Mouse (Mus musculus) kidney, postnatal 0 days (tissue): Measurements from ENCODE around the gene Olfr641. TPM values are rescaled to one million over a fixed set of nuclear protein-coding genes. Genes with fewer than 3 reads are reported as not detected.

Source experiments
- ATAC-seq: fragments of 200-750 bp; cut with Nextera tagmentation; replicated peaks from 2 replicates; pipeline ENCODE4 v1.8.0; 2017; ENCODE audit warnings: low read depth, moderate number of reproducible peaks, moderate TSS enrichment, moderate library complexity; ENCODE audit not compliant: low FRiP score
- DNase-seq: peaks from one replicate; pipeline ENCODE4 v3.0.0-alpha.2; 2016; ENCODE audit warnings: low spot score
- H3K27ac ChIP-seq: fragments of 300-500 bp; sonication (generic); 2 replicates; pipeline ENCODE4 v1.5.1; 2014; ENCODE audit warnings: mild to moderate bottlenecking
- H3K27me3 ChIP-seq: fragments of 300-500 bp; sonication (generic); 2 replicates; pipeline ENCODE4 v1.6.1; 2014; ENCODE audit warnings: low read length, mixed read lengths; ENCODE audit not compliant: insufficient read depth
- H3K36me3 ChIP-seq: fragments of 300-500 bp; sonication (generic); 2 replicates; pipeline ENCODE4 v1.6.1; 2014; ENCODE audit warnings: low read length, mixed read lengths; ENCODE audit not compliant: insufficient read depth
- H3K4me1 ChIP-seq: fragments of 300-500 bp; sonication (generic); replicated peaks from 2 replicates; pipeline ENCODE4 v1.6.1; 2014; ENCODE audit warnings: antibody characterized with exemption, low read length, mixed read lengths; ENCODE audit not compliant: insufficient read depth
- H3K4me2 ChIP-seq: fragments of 300-500 bp; sonication (generic); 2 replicates; pipeline ENCODE4 v1.6.1; 2014; ENCODE audit warnings: mild to moderate bottlenecking, low read length, moderate library complexity, mixed read lengths
- H3K4me3 ChIP-seq: fragments of 300-500 bp; sonication (generic); replicated peaks from 2 replicates; pipeline ENCODE4 v1.5.1; 2014; ENCODE audit warnings: low read depth, low read length
- H3K9ac ChIP-seq: fragments of 300-500 bp; sonication (generic); 2 replicates; pipeline ENCODE4 v1.6.1; 2014; ENCODE audit warnings: low read depth, low read length
- H3K9me3 ChIP-seq: fragments of 300-500 bp; sonication (generic); replicated peaks from 2 replicates; pipeline ENCODE4 v1.6.1; 2016; ENCODE audit warnings: low read length, inconsistent platforms, mixed read lengths
- CTCF ChIP-seq: IDR thresholded peaks from 2 replicates; pipeline ENCODE4 v1.5.1; 2016; ENCODE audit warnings: antibody characterized with exemption, low read depth, mild to moderate bottlenecking, moderate library complexity
- WGBS: fragments of 180-500 bp; shearing (Covaris S2); extraction: QIAGEN DNeasy Blood & Tissue Kit; methylation state at CpG from one replicate; pipeline ENCODE4 v1.1.7; 2014; 5-methylcytosine and 5-hydroxymethylcytosine counted together
- polyA plus RNA-seq: library from polyadenylated mRNA; unstranded; fragments of >200 nt; fragmentation: Nextera tagmentation; extraction: Ambion mirVana; gene quantifications from 2 replicates; pipeline ENCODE4 v1.2.1, GENCODE M21; 2015

The Olfr641 gene
- polyA plus RNA-seq, 1 experiment from 2014 or later: not detected

DNA sequence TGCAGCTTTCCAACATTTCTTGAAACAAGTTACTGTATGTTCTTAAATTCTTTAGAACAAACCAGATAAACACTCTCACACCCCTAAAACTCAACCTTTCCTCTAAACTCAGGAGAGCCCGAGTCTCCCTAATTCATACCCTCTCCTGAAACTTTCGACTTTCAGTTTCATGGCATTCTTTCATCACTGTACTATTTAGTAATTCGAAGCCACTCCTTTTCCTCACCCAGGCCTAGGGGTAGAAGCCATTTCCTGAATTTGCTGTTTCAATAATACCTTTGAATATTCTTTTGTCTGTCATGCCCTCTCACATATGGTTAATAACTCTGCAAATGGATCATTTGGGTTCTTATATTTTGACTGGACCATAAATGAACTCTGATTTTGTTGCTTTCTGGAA lies 8.3 kb upstream of the Olfr641 start:
- H3K36me3 ChIP-seq: no peaks in the 10 kb centered on the region
- H3K27ac ChIP-seq: no peak overlapping the region
- H3K27me3 ChIP-seq: no peaks in the 10 kb centered on the region
- no peak overlapping the region for H3K4me3 ChIP-seq
- ATAC-seq: no peak
- no peaks in the 10 kb centered on the region for H3K4me1 ChIP-seq
- no peak for DNase-seq
- no peak overlapping the region for H3K9ac ChIP-seq
- no peak overlapping the region for H3K4me2 ChIP-seq
- TF ChIP-seq CTCF: no peak
- WGBS: 78% methylated on average over 3 of the region's 3 CpGs
- no peaks in the 10 kb centered on the region for H3K9me3 ChIP-seq

DNA sequence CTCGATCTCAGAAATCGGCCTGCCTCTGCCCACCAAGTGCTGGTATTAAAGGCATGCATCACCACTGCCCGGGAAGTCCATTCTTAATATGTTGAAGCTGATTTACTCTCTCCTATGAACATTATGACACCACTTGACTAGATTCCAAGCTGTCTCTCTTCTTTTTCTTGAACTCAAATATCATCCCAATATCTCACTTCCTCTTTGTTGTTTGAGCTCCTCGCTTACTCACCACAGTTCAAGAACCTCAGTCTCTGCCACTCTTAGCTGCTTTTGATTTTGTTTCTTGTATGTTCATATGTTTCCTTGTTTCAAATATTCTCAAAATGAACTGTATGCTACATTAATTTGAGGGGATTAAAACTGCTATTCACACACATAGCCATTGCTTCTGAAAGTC lies 15.5 kb downstream of the Olfr641 start:
- no peak for DNase-seq
- WGBS: 91% methylated on average over 4 of the region's 4 CpGs
- TF ChIP-seq CTCF: no peak
- Histone ChIP-seq H3K9ac (no peak overlapping the region), H3K36me3 (no peaks in the 10 kb centered on the region), H3K27me3 (no peaks in the 10 kb centered on the region), H3K4me2 (no peak overlapping the region), H3K27ac (no peak overlapping the region), H3K4me3 (no peak overlapping the region), H3K4me1 (no peaks in the 10 kb centered on the region), H3K9me3 (no peaks in the 10 kb centered on the region)
- no peak for ATAC-seq

DNA sequence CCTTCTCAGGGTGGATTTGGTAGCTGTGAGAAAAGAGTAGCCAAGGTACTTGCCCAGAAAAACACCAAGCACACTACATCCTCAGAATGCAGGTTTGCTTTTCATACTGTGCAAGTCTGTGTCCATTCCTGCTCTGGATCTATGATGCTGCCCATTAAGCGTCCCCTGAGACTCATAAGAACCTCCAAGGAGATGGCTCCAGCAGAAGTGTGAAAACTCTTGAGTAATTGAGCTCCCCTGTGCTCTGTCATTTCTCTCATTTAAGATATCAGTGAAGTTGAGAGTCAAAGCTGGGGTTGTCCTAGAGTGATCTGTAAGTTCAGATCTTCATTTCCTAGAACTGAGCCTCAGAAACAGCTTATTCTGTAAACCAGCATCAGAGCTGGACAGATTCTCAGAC lies 17.3 kb downstream of the Olfr641 start, which contains the start of gene Olfr642:
Gene Olfr642 (minus strand): TSS at position 101 of the 400 bp plus-strand sequence.
- no peaks in the 10 kb centered on the region for H3K27me3 ChIP-seq
- 84% methylated on average over 1 of the region's 1 CpGs for WGBS
- no peaks in the 10 kb centered on the region for H3K4me1 ChIP-seq
- no peaks in the 10 kb centered on the region for H3K36me3 ChIP-seq
- ATAC-seq (no peak), DNase-seq (no peak)
- no peak within 1 kb of the TSS for H3K4me3 ChIP-seq
- no peak within 1 kb of the TSS for H3K9ac ChIP-seq
- no peaks in the 10 kb centered on the region for H3K9me3 ChIP-seq
- TF ChIP-seq CTCF: no peak
- no peak within 1 kb of the TSS for H3K4me2 ChIP-seq
- no peak within 1 kb of the TSS for H3K27ac ChIP-seq

DNA sequence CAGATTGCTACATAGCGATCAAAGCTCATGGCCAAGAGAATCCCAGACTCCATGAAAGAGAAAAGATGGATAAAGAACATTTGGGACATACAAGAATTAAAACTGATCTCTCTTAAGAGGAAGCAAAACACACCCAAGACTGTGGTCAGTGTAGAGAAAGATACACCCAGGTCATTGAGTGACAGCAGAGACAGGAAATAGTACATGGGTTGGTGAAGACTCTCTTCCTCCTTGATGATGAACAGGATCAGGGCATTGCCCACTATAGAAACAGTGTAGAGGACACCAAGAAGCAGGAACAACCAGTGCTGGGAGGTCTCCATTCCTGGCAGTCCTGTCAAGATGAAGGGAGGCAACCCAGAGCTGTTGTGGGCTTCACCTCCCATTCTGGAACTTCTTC lies 24.0 kb downstream of the Olfr641 start:
- Histone ChIP-seq H3K27me3 (no peaks in the 10 kb centered on the region), H3K4me3 (no peak overlapping the region), H3K4me2 (no peak overlapping the region), H3K9ac (no peak overlapping the region), H3K4me1 (no peaks in the 10 kb centered on the region), H3K27ac (no peak overlapping the region), H3K9me3 (no peaks in the 10 kb centered on the region), H3K36me3 (no peaks in the 10 kb centered on the region)
- 100% methylated on average over 1 of the region's 1 CpGs for WGBS
- no peak for TF ChIP-seq CTCF
- ATAC-seq: no peak
- no peak for DNase-seq

DNA sequence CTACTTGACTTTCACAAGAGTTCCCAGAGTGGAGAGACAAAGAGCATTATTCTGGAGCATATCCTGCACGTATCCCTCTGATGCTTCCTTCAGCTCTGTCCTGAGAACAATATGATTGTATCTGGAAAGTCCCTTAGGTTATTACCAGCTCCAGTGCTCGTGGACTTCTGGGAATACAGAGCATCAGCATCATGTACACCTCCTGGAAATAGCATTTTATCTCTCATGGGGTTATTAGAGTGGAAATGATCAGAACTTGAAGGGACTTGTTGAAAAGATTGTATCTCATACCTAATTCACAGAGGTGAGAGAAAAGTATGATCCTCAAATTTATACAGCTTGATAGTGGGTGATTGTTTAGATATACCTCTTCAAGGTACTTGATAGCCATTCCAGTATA lies 26.1 kb downstream of the Olfr641 start, which contains the start of gene 4930516K23Rik:
Gene 4930516K23Rik (minus strand): TSS at position 101 of the 400 bp plus-strand sequence.
- Histone ChIP-seq H3K27me3 (no peaks in the 10 kb centered on the region), H3K36me3 (no peaks in the 10 kb centered on the region), H3K4me3 (no peak within 1 kb of the TSS), H3K4me1 (no peaks in the 10 kb centered on the region), H3K9me3 (no peaks in the 10 kb centered on the region), H3K27ac (no peak within 1 kb of the TSS), H3K4me2 (no peak within 1 kb of the TSS), H3K9ac (no peak within 1 kb of the TSS)
- WGBS: 42% methylated on average over 2 of the region's 2 CpGs
- ATAC-seq (no peak), DNase-seq (no peak)
- no peak for TF ChIP-seq CTCF

DNA sequence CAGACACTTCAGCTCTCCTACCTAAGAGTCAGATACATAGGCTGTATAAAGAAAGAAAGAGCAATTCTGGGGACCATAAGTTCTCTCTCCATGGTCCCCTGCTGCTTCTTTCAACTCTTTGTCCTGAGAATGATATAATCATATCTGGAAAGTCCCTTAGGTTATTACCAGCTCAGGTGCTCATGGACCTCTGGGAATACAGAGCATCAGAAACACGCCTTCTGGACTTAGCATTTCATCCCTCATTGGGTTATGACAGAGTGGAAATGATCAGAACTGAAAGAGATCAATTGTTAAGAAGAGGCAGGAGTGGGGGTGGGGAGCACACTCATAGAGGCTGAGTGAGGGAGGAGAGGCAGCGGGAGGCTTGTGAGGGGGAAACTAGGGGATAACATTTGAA lies 36.5 kb downstream of the Olfr641 start, which contains the start of gene Olfr644:
Gene Olfr644 (minus strand): TSS at position 101 of the 400 bp plus-strand sequence.
- no peak for ATAC-seq
- Histone ChIP-seq H3K27ac (no peak within 1 kb of the TSS), H3K4me2 (no peak within 1 kb of the TSS), H3K4me1 (no peaks in the 10 kb centered on the region), H3K9ac (no peak within 1 kb of the TSS), H3K9me3 (no peaks in the 10 kb centered on the region), H3K27me3 (no peaks in the 10 kb centered on the region), H3K4me3 (no peak within 1 kb of the TSS), H3K36me3 (no peaks in the 10 kb centered on the region)
- TF ChIP-seq CTCF: no peak
- WGBS: 70% methylated on average over 2 of the region's 2 CpGs
- DNase-seq: no peak

DNA sequence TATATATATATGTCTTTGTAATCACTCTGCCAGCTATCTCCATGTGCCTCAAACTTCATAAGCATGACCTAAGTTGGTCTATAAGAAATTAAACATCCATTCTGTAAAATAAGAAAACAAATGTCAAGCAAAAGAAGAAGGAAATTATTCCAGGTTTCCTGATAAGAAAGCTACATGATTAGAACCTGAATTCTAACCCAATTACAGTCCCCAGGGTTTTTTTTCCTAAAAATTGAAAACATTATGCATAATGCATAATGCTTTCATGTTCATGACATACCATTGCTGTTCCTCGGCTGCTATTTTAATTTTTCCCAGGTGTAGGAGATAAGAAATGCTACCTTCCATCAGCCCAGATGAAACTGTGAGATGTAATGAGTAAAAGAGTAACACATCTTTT lies 50.1 kb downstream of the Olfr641 start, which contains the start of gene Olfr645:
Gene Olfr645 (minus strand): TSS at position 101 of the 400 bp plus-strand sequence.
- no peaks in the 10 kb centered on the region for H3K27me3 ChIP-seq
- H3K9me3 ChIP-seq: no peaks in the 10 kb centered on the region
- no peak within 1 kb of the TSS for H3K4me3 ChIP-seq
- ATAC-seq (no peak), DNase-seq (no peak)
- no peak within 1 kb of the TSS for H3K9ac ChIP-seq
- WGBS: 80% methylated on average over 1 of the region's 1 CpGs
- no peaks in the 10 kb centered on the region for H3K36me3 ChIP-seq
- H3K4me2 ChIP-seq: no peak within 1 kb of the TSS
- TF ChIP-seq CTCF: no peak
- no peaks in the 10 kb centered on the region for H3K4me1 ChIP-seq
- no peak within 1 kb of the TSS for H3K27ac ChIP-seq

Other genes with a start within 250 kb of the Olfr641 start
- not detected in 2 replicates for gene Olfr67, start 243.6 kb upstream of the Olfr641 start, polyA plus RNA-seq
- 402 and 408 TPM in 2 replicates for gene Hbb-bt, start 221.4 kb upstream of the Olfr641 start, polyA plus RNA-seq
- gene Hbb-bs, start 207.3 kb upstream of the Olfr641 start, polyA plus RNA-seq: 1,726 and 1,799 TPM in 2 replicates
- not detected in 2 replicates for gene Hbb-bh2, start 194.9 kb upstream of the Olfr641 start, polyA plus RNA-seq
- not detected in 2 replicates for gene Hbb-bh1, start 192.3 kb upstream of the Olfr641 start, polyA plus RNA-seq
- 0.38 and 0.54 TPM in 2 replicates for gene Hbb-y, start 182.2 kb upstream of the Olfr641 start, polyA plus RNA-seq
- gene Olfr66, start 149.2 kb upstream of the Olfr641 start, polyA plus RNA-seq: not detected in 2 replicates
- not detected in 2 replicates for gene Olfr64, start 141.0 kb upstream of the Olfr641 start, polyA plus RNA-seq
- not detected in 2 replicates for gene Olfr65, start 132.0 kb upstream of the Olfr641 start, polyA plus RNA-seq
- not detected in 2 replicates for gene Olfr631, start 106.6 kb upstream of the Olfr641 start, polyA plus RNA-seq
- gene Olfr632, start 101.1 kb upstream of the Olfr641 start, polyA plus RNA-seq: not detected in 2 replicates
- not detected in 2 replicates for gene Olfr633, start 91.0 kb upstream of the Olfr641 start, polyA plus RNA-seq
- gene Olfr635, start 64.3 kb upstream of the Olfr641 start, polyA plus RNA-seq: not detected in 2 replicates
- gene Olfr638, start 36.7 kb upstream of the Olfr641 start, polyA plus RNA-seq: not detected in 2 replicates
- 0.01 TPM in 1 of 2 replicates, not detected in the other for gene Olfr639, start 18.1 kb upstream of the Olfr641 start, polyA plus RNA-seq
- not detected in 2 replicates for gene Olfr640, start 9.9 kb upstream of the Olfr641 start, polyA plus RNA-seq
- not detected in 2 replicates for gene Olfr642, start 17.2 kb downstream of the Olfr641 start, polyA plus RNA-seq
- not detected in 2 replicates for gene 4930516K23Rik, start 26.0 kb downstream of the Olfr641 start, polyA plus RNA-seq
- not detected in 2 replicates for gene Olfr644, start 36.4 kb downstream of the Olfr641 start, polyA plus RNA-seq
- not detected in 2 replicates for gene Olfr645, start 50.0 kb downstream of the Olfr641 start, polyA plus RNA-seq
- not detected in 2 replicates for gene Olfr646, start 69.4 kb downstream of the Olfr641 start, polyA plus RNA-seq
- not detected in 2 replicates for gene Ubqln5, start 94.4 kb downstream of the Olfr641 start, polyA plus RNA-seq
- not detected in 2 replicates for gene Olfr643, start 102.0 kb downstream of the Olfr641 start, polyA plus RNA-seq
- not detected in 2 replicates for gene Ubqln3, start 107.8 kb downstream of the Olfr641 start, polyA plus RNA-seq
- gene Ubqlnl, start 115.1 kb downstream of the Olfr641 start, polyA plus RNA-seq: not detected in 2 replicates
- gene Olfm5, start 129.4 kb downstream of the Olfr641 start, polyA plus RNA-seq: not detected in 2 replicates
- gene Olfr648, start 147.9 kb downstream of the Olfr641 start, polyA plus RNA-seq: 0.05 and 0.06 TPM in 2 replicates
- not detected in 2 replicates for gene Olfr649, start 160.5 kb downstream of the Olfr641 start, polyA plus RNA-seq
- 0.64 and 0.79 TPM in 2 replicates for gene Trim6, start 183.3 kb downstream of the Olfr641 start, polyA plus RNA-seq
- gene Trim34a, start 209.0 kb downstream of the Olfr641 start, polyA plus RNA-seq: 3.1 and 4.1 TPM in 2 replicates